Mouse (Mus musculus) myocyte (in vitro differentiated cells): Measurements from ENCODE around the gene Zfp799.

Source experiments
- E2F4 ChIP-seq: IDR thresholded peaks from one replicate; pipeline ENCODE4 v1.6.1; 2011; ENCODE audit warnings: mild to moderate bottlenecking, control low read depth, moderate library complexity; ENCODE audit not compliant: insufficient read depth
- POLR2A ChIP-seq: IDR thresholded peaks from one replicate; pipeline ENCODE4 v1.6.1; 2011; ENCODE audit warnings: low read depth, mild to moderate bottlenecking, control low read depth, moderate library complexity; ENCODE audit not compliant: insufficient read length
- TCF3 ChIP-seq: IDR thresholded peaks from one replicate; pipeline ENCODE4 v1.6.1; 2011; ENCODE audit warnings: low read depth, control low read depth; ENCODE audit not compliant: insufficient read length
- USF1 ChIP-seq: IDR thresholded peaks from one replicate; pipeline ENCODE4 v1.6.1; 2011; ENCODE audit warnings: low read depth, mild to moderate bottlenecking, control low read depth, moderate library complexity

DNA sequence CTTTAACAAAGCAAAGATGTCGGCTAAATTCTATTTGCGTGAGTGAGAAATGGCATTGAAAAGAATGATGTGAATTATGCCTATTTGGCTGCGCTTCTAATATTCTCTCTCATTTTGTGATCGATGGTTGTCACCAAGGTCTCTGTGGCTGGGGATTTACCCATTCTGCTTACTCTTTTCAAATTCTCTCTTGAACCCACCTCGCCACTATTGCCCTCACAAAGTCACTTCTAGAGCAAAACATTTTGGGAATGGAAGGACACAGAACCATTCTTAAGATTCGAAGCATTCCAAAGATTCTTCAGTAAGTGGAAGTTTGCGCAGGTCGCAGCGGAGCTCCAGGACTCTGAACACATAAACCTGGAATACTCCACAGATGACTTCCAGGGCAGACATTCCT is 41.5 kb downstream of the Zfp799 start:
- TF ChIP-seq USF1 (no peak), TCF3 (no peak), E2F4 (no peak), POLR2A (no peak)
